Mouse (Mus musculus) MEL (cell line): ENCODE measurements around the gene Styx.

Source experiments
- CTCF ChIP-seq, 3 experiments: IDR thresholded peaks in 2 of 3; conservative IDR thresholded peaks in 1 of 3; 2 replicates each; pipeline ENCODE4 v1.5.1; 2011 to 2012; ENCODE audit warnings: low read length in 3 of 3, low read depth in 2 of 3, mild to moderate bottlenecking in 2 of 3, improper control_type of control experiment in 1 of 3, inconsistent platforms in 1 of 3, mixed read lengths in 1 of 3, moderate library complexity in 1 of 3; ENCODE audit not compliant: control insufficient read depth in 1 of 3, insufficient read depth in 1 of 3, poor library complexity in 1 of 3, severe bottlenecking in 1 of 3
- POLR2AphosphoS2 ChIP-seq: IDR thresholded peaks from 2 replicates; pipeline ENCODE4 v1.6.1; 2011; ENCODE audit warnings: low read length, improper control_type of control experiment
- TCF12 ChIP-seq: IDR thresholded peaks from 2 replicates; pipeline ENCODE4 v1.6.1; 2014; ENCODE audit warnings: low read depth, mild to moderate bottlenecking, inconsistent platforms, low read length, improper control_type of control experiment, moderate library complexity
- USF1 ChIP-seq: IDR thresholded peaks from 2 replicates; pipeline ENCODE4 v1.6.1; 2014; ENCODE audit warnings: low read depth, mild to moderate bottlenecking, inconsistent platforms, low read length, improper control_type of control experiment, moderate library complexity

DNA sequence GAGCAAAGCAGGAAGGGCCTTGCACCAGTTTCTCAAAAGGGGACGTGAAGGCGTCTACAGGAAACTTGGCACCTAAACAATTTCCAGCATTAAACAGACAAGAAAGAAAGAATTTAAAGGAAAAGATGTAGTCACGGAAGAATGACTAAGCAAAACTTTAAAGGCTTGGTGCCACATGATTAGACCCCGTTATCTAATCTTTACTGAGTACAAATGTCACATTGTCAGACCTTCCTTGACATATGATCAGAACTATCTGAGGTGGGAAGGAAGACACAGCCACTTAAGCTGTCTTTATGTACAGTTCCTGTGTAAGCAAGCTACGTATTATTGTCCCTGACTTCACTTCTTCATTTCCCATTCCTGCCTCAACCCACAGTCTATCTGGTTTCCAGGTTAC is 29.3 kb upstream of the Styx start:
- TF ChIP-seq TCF12 (peak; percentile 90), USF1 (peak; percentile 78), CTCF (IDR thresholded peaks at IDR 0.05 in 2 of 3, conservative IDR thresholded peaks at IDR 0.05 in 1 of 3; ENCODE audit: control insufficient read depth in 1 of 3, insufficient read depth in 1 of 3, low read depth in 2 of 3, low read length in 3 of 3, poor library complexity in 1 of 3, severe bottlenecking in 1 of 3) (no peak), POLR2AphosphoS2 (no peak)
